Mouse (Mus musculus): Measurements from ENCODE around the gene Fgfr2. TPM values are rescaled to one million over a fixed set of nuclear protein-coding genes. Genes with fewer than 3 reads are reported as not detected.

The Fgfr2 gene
- total and polyA plus RNA-seq, 2 experiments from 2014 or later, result 12.1 to 32.6 TPM

GRCm38 (mm10) chr7:130857973-130858372, 2265.2 kb downstream of the Fgfr2 start:
- Histone ChIP-seq H3K9ac (replicated peaks; ENCODE audit: low read length, poor library complexity, severe bottlenecking) (no peak overlapping the region), H3K4me2 (ENCODE audit: low read depth, low read length, poor library complexity, severe bottlenecking) (no peak overlapping the region), H3K4me1 (ENCODE audit: insufficient read depth, low read length) (peaks cover 4% of the 10 kb centered on the region; the same call in 1 of the 2 replicates), H3K9me3 (ENCODE audit: low read length) (no peaks in the 10 kb centered on the region), H3K36me3 (ENCODE audit: insufficient read depth, low read length) (no peaks in the 10 kb centered on the region), H3K4me3 (ENCODE audit: low read depth, low read length) (no peak overlapping the region), H3K27me3 (ENCODE audit: insufficient read depth, low read length) (no peaks in the 10 kb centered on the region), H3K27ac (ENCODE audit: low read depth, low read length) (no peak overlapping the region)
- DNase-seq (ENCODE audit: low spot score), result no peak
- no peak for ATAC-seq (ENCODE audit: low FRiP score)
- 73% methylated on average over 6 of the region's 6 CpGs for WGBS
- TF ChIP-seq CTCF (IDR thresholded peaks at IDR 0.05), result no peak

- no peak for TF ChIP-seq CTCF (IDR thresholded peaks at IDR 0.05)
- Histone ChIP-seq H3K4me3 (ENCODE audit: low read depth, low read length) (no peak overlapping the region), H3K9me3 (ENCODE audit: low read length) (no peaks in the 10 kb centered on the region), H3K4me2 (ENCODE audit: low read depth, low read length, poor library complexity, severe bottlenecking) (no peak overlapping the region), H3K9ac (replicated peaks; ENCODE audit: low read length, poor library complexity, severe bottlenecking) (no peak overlapping the region), H3K36me3 (ENCODE audit: insufficient read depth, low read length) (no peaks in the 10 kb centered on the region), H3K4me1 (ENCODE audit: insufficient read depth, low read length) (peaks cover 2% of the 10 kb centered on the region; the same call in 1 of the 2 replicates), H3K27ac (ENCODE audit: low read depth, low read length) (no peak overlapping the region), H3K27me3 (ENCODE audit: insufficient read depth, low read length) (no peaks in the 10 kb centered on the region)
- ATAC-seq (ENCODE audit: low FRiP score), result no peak
- no peak for DNase-seq (ENCODE audit: low spot score)
- 52% methylated on average over 3 of the region's 3 CpGs for WGBS
Measured at GRCm38 (mm10) chr7:130855681-130856080, 2267.5 kb downstream of the Fgfr2 start.

GRCm38 (mm10) chr7:130854684-130855292, 2268.4 kb downstream of the Fgfr2 start:
- H3K9me3 ChIP-seq (ENCODE audit: low read length), result no peaks in the 10 kb centered on the region
- no peaks in the 10 kb centered on the region for H3K4me1 ChIP-seq (ENCODE audit: insufficient read depth, low read length)
- DNase-seq (ENCODE audit: low spot score), result no peak
- WGBS, result 59% methylated on average over 4 of the region's 4 CpGs
- H3K36me3 ChIP-seq (ENCODE audit: insufficient read depth, low read length), result no peaks in the 10 kb centered on the region
- H3K4me2 ChIP-seq (ENCODE audit: low read depth, low read length, poor library complexity, severe bottlenecking), result no peak overlapping the region
- no peak for TF ChIP-seq CTCF (IDR thresholded peaks at IDR 0.05)
- H3K4me3 ChIP-seq (ENCODE audit: low read depth, low read length), result no peak overlapping the region
- H3K27ac ChIP-seq (ENCODE audit: low read depth, low read length), result no peak overlapping the region
- ATAC-seq (ENCODE audit: low FRiP score), result no peak
- no peak overlapping the region for H3K9ac ChIP-seq (replicated peaks; ENCODE audit: low read length, poor library complexity, severe bottlenecking)
- H3K27me3 ChIP-seq (ENCODE audit: insufficient read depth, low read length), result no peaks in the 10 kb centered on the region

GRCm38 (mm10) chr7:130847164-130847718, 2275.9 kb downstream of the Fgfr2 start:
- H3K4me1 ChIP-seq (ENCODE audit: insufficient read depth, low read length), result no peaks in the 10 kb centered on the region
- DNase-seq (ENCODE audit: low spot score) (no peak), ATAC-seq (ENCODE audit: low FRiP score) (no peak)
- H3K9me3 ChIP-seq (ENCODE audit: low read length), result no peaks in the 10 kb centered on the region
- no peak overlapping the region for H3K27ac ChIP-seq (ENCODE audit: low read depth, low read length)
- no peak overlapping the region for H3K4me2 ChIP-seq (ENCODE audit: low read depth, low read length, poor library complexity, severe bottlenecking)
- no peak overlapping the region for H3K4me3 ChIP-seq (ENCODE audit: low read depth, low read length)
- WGBS, result 89% methylated on average over 17 of the region's 17 CpGs
- no peaks in the 10 kb centered on the region for H3K27me3 ChIP-seq (ENCODE audit: insufficient read depth, low read length)
- no peaks in the 10 kb centered on the region for H3K36me3 ChIP-seq (ENCODE audit: insufficient read depth, low read length)
- no peak overlapping the region for H3K9ac ChIP-seq (replicated peaks; ENCODE audit: low read length, poor library complexity, severe bottlenecking)
- no peak for TF ChIP-seq CTCF (IDR thresholded peaks at IDR 0.05)

- no peak overlapping the region for H3K9ac ChIP-seq (replicated peaks; ENCODE audit: low read length, poor library complexity, severe bottlenecking)
- no peak for TF ChIP-seq CTCF (IDR thresholded peaks at IDR 0.05)
- ATAC-seq (ENCODE audit: low FRiP score) (no peak), DNase-seq (ENCODE audit: low spot score) (no peak)
- H3K27me3 ChIP-seq (ENCODE audit: insufficient read depth, low read length), result no peaks in the 10 kb centered on the region
- H3K9me3 ChIP-seq (ENCODE audit: low read length), result no peaks in the 10 kb centered on the region
- H3K4me3 ChIP-seq (ENCODE audit: low read depth, low read length), result no peak overlapping the region
- no peak overlapping the region for H3K4me2 ChIP-seq (ENCODE audit: low read depth, low read length, poor library complexity, severe bottlenecking)
- peaks cover 10% of the 10 kb centered on the region; the same call in 1 of the 2 replicates for H3K4me1 ChIP-seq (ENCODE audit: insufficient read depth, low read length)
- H3K27ac ChIP-seq (ENCODE audit: low read depth, low read length), result no peak overlapping the region
- 91% methylated on average over 12 of the region's 12 CpGs for WGBS
- no peaks in the 10 kb centered on the region for H3K36me3 ChIP-seq (ENCODE audit: insufficient read depth, low read length)
Measured at GRCm38 (mm10) chr7:130839380-130840100, 2283.6 kb downstream of the Fgfr2 start.

- TF ChIP-seq CTCF (IDR thresholded peaks at IDR 0.05), result no peak
- DNase-seq (ENCODE audit: low spot score) (no peak), ATAC-seq (ENCODE audit: low FRiP score) (no peak)
- Histone ChIP-seq H3K9me3 (ENCODE audit: low read length) (no peaks in the 10 kb centered on the region), H3K27ac (ENCODE audit: low read depth, low read length) (no peak overlapping the region), H3K4me3 (ENCODE audit: low read depth, low read length) (no peak overlapping the region), H3K36me3 (ENCODE audit: insufficient read depth, low read length) (no peaks in the 10 kb centered on the region), H3K9ac (replicated peaks; ENCODE audit: low read length, poor library complexity, severe bottlenecking) (no peak overlapping the region), H3K4me1 (ENCODE audit: insufficient read depth, low read length) (peaks cover 10% of the 10 kb centered on the region; the same call in 1 of the 2 replicates), H3K27me3 (ENCODE audit: insufficient read depth, low read length) (no peaks in the 10 kb centered on the region; the same call in 1 of the 2 replicates), H3K4me2 (ENCODE audit: low read depth, low read length, poor library complexity, severe bottlenecking) (no peak overlapping the region)
- 52% methylated on average over 3 of the region's 3 CpGs for WGBS
Measured at GRCm38 (mm10) chr7:130838658-130839025, 2284.5 kb downstream of the Fgfr2 start.

Measured in midbrain, postnatal 0 days (tissue).